Mouse (Mus musculus): ENCODE results near the gene Dppa2.

Dppa2 gene

GRCm38 (mm10) chr16:48344193-48344592, 40.5 kb downstream of the Dppa2 start:
- DNase-seq (ENCODE audit: low read depth) = no peak

GRCm38 (mm10) chr16:48347246-48347645, 43.5 kb downstream of the Dppa2 start:
- no peak for DNase-seq (ENCODE audit: low read depth)

GRCm38 (mm10) chr16:48355716-48356115, 52.0 kb downstream of the Dppa2 start:
- DNase-seq (ENCODE audit: low read depth) = no peak

GRCm38 (mm10) chr16:48356417-48356816, 52.7 kb downstream of the Dppa2 start:
- DNase-seq (ENCODE audit: low read depth) = no peak

GRCm38 (mm10) chr16:48360887-48361286, 57.2 kb downstream of the Dppa2 start:
- no peak for DNase-seq (ENCODE audit: low read depth)

GRCm38 (mm10) chr16:48366801-48367200, 63.1 kb downstream of the Dppa2 start:
- no peak for DNase-seq (ENCODE audit: low read depth)

GRCm38 (mm10) chr16:48368096-48368495, 64.4 kb downstream of the Dppa2 start:
- DNase-seq (ENCODE audit: low read depth) = no peak
